Mouse (Mus musculus): ENCODE measurements around the gene Rtf2. TPM values are rescaled to one million over a fixed set of nuclear protein-coding genes. Genes with fewer than 3 reads are reported as not detected.

The Rtf2 gene
- polyA plus RNA-seq, 1 experiment from 2014 or later: 73.6 TPM

DNA sequence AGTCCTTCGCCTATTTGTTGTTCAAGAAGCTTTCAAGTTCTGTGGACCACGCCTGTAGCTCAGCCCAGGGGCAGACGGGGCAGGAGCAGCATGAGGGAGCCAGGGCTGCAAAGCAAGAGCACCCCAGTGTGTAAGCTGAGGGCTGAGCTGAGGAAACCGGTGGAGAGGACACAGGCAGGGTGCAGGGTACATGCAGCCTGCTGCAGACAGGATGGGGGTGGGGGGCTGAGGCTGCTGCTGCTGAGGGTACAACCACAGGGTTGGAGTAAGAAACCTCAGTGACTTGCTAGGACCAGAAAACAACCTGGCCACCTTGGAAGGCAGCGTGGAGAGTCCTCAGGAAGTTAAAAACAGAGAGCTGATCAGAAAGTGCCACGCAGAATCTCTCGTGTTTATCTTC lies 39.9 kb downstream of the Rtf2 start:
- ATAC-seq (ENCODE audit: insufficient read depth) (no peak), DNase-seq (no peak)
- Histone ChIP-seq H3K4me2 (no peak overlapping the region), H3K36me3 (ENCODE audit: insufficient read depth) (no peaks in the 10 kb centered on the region), H3K27me3 (ENCODE audit: insufficient read depth, low read length) (no peaks in the 10 kb centered on the region), H3K4me1 (ENCODE audit: insufficient read depth) (no peaks in the 10 kb centered on the region; the same call in 1 of the 2 replicates), H3K9ac (no peak overlapping the region), H3K9me3 (ENCODE audit: low read depth, low read length) (no peaks in the 10 kb centered on the region), H3K4me3 (ENCODE audit: low read depth, low read length) (no peak overlapping the region), H3K27ac (ENCODE audit: low read depth) (no peak overlapping the region)
- TF ChIP-seq CTCF (IDR thresholded peaks at IDR 0.05; ENCODE audit: low read depth): no peak
- WGBS: 51% methylated on average over 7 of the region's 7 CpGs

DNA sequence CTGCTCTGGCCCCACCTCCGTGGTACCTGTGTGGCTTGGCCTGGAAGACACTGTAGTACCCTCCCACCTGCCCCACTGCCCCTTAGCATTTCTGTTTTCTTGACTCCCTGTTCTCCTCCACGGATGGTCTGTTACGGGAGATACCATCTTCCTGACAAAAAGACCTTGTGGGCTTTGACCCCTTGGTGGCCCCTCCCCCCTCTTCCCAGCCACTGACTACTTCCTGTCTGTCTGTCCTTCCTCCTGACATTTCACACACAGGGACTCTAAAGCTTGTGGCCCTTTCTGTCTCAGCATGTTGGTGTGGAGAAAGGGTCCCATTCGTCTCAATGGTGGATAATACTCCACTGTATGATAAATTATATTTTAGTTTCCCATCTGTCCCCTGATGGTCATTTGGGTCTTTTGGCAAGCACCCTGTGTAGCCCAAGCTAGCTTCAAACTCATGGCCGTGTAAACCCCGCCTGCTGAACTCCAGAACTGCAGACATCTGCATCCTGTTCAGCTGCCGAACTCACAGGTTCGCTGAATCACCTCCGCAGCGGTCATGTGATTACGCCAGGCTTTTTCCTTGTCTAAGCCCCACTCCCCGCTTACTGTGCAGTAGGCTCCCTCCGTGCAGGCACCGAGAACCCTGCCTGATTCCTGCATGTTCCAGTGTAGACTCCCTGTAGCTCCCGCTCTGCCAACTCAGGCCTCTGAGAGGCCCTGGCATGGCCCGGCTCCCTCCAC lies 41.5 kb downstream of the Rtf2 start:
- Histone ChIP-seq H3K4me2 (no peak overlapping the region), H3K9ac (no peak overlapping the region), H3K4me3 (ENCODE audit: low read depth, low read length) (no peak overlapping the region), H3K27me3 (ENCODE audit: insufficient read depth, low read length) (no peaks in the 10 kb centered on the region), H3K36me3 (ENCODE audit: insufficient read depth) (no peaks in the 10 kb centered on the region), H3K4me1 (ENCODE audit: insufficient read depth) (no peaks in the 10 kb centered on the region; the same call in 1 of the 2 replicates), H3K27ac (ENCODE audit: low read depth) (no peak overlapping the region), H3K9me3 (ENCODE audit: low read depth, low read length) (no peaks in the 10 kb centered on the region)
- no peak for TF ChIP-seq CTCF (IDR thresholded peaks at IDR 0.05; ENCODE audit: low read depth)
- ATAC-seq (ENCODE audit: insufficient read depth) (no peak), DNase-seq (no peak)
- WGBS: 77% methylated on average over 16 of the region's 16 CpGs

GRCm38 (mm10) chr2:172483766-172484413 lies 43.5 kb downstream of the Rtf2 start:
- no peak for TF ChIP-seq CTCF (IDR thresholded peaks at IDR 0.05; ENCODE audit: low read depth)
- no peak overlapping the region for H3K27ac ChIP-seq (ENCODE audit: low read depth)
- no peaks in the 10 kb centered on the region for H3K4me1 ChIP-seq (ENCODE audit: insufficient read depth)
- DNase-seq: no peak
- 78% methylated on average over 14 of the region's 14 CpGs for WGBS
- H3K9ac ChIP-seq: no peak overlapping the region
- H3K4me2 ChIP-seq: no peak overlapping the region
- no peaks in the 10 kb centered on the region for H3K27me3 ChIP-seq (ENCODE audit: insufficient read depth, low read length)
- H3K4me3 ChIP-seq (ENCODE audit: low read depth, low read length): no peak overlapping the region
- no peak for ATAC-seq (ENCODE audit: insufficient read depth)
- H3K36me3 ChIP-seq (ENCODE audit: insufficient read depth): no peaks in the 10 kb centered on the region
- no peaks in the 10 kb centered on the region for H3K9me3 ChIP-seq (ENCODE audit: low read depth, low read length)

GRCm38 (mm10) chr2:172484696-172485370 lies 44.5 kb downstream of the Rtf2 start:
- H3K27ac ChIP-seq (ENCODE audit: low read depth): no peak overlapping the region
- H3K9ac ChIP-seq: no peak overlapping the region
- H3K9me3 ChIP-seq (ENCODE audit: low read depth, low read length): no peaks in the 10 kb centered on the region
- no peak overlapping the region for H3K4me3 ChIP-seq (ENCODE audit: low read depth, low read length)
- no peak for TF ChIP-seq CTCF (IDR thresholded peaks at IDR 0.05; ENCODE audit: low read depth)
- ATAC-seq (ENCODE audit: insufficient read depth) (peak; percentile 16; the same call in 1 of the 2 replicates), DNase-seq (peak; percentile 54)
- H3K4me2 ChIP-seq: no peak overlapping the region
- WGBS: 31% methylated on average over 12 of the region's 12 CpGs
- no peaks in the 10 kb centered on the region for H3K27me3 ChIP-seq (ENCODE audit: insufficient read depth, low read length)
- no peaks in the 10 kb centered on the region for H3K4me1 ChIP-seq (ENCODE audit: insufficient read depth)
- no peaks in the 10 kb centered on the region for H3K36me3 ChIP-seq (ENCODE audit: insufficient read depth)

DNA sequence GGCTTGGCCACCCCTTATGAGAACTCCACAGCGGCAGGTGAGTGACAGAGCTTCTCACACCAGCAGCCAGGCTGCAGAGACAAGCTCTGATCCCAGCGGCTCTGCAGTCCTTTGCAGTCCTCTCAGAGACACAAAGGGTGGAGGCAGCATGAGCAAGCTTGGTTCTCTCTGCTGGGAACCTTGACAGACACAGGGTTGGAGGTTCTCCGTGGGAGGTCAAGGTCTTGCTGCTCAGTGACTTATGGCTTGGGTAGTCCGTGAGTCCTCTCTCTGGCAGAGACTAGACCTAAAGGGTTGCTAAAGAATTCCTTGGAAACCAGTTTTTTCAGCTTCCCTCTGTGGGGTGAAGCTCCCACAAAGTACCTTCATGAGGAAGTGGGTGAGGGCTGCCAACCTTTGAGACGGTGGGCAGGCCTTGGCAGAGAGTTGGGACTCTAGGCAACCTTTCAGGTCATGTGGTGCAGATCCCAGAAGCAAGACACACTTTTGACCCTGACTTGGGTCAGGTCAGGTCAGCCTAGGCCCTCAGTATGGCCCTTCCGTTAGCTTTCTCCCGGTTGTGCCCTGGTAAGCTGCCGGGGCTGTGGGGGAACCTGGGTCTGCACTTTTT lies 56.5 kb downstream of the Rtf2 start:
- no peaks in the 10 kb centered on the region for H3K27me3 ChIP-seq (ENCODE audit: insufficient read depth, low read length)
- TF ChIP-seq CTCF (IDR thresholded peaks at IDR 0.05; ENCODE audit: low read depth): no peak
- no peak overlapping the region for H3K27ac ChIP-seq (ENCODE audit: low read depth)
- no peak for ATAC-seq (ENCODE audit: insufficient read depth)
- no peak overlapping the region for H3K9ac ChIP-seq
- DNase-seq: no peak
- H3K4me1 ChIP-seq (ENCODE audit: insufficient read depth): no peaks in the 10 kb centered on the region
- H3K4me3 ChIP-seq (ENCODE audit: low read depth, low read length): no peak overlapping the region
- no peaks in the 10 kb centered on the region for H3K36me3 ChIP-seq (ENCODE audit: insufficient read depth)
- WGBS: 62% methylated on average over 8 of the region's 8 CpGs
- H3K4me2 ChIP-seq: no peak overlapping the region
- no peaks in the 10 kb centered on the region for H3K9me3 ChIP-seq (ENCODE audit: low read depth, low read length)

DNA sequence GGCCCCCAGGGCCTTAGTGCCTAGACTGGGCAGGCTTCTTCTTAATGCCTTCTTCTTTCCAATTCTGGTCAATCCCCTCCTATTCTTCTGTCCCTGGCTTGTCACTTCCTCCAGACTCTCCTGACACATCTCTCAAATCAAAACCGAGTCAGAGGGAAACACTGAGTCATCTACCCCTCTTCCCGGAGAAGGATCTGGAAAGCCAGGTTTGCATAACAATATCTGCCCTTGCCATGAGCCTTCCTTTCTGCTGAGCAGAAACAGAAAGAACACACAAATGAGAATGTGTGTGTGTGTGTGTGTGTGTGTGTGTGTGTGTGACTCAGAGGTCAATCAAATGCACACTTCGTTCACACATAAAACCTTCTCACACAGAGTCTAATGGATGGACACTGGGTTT lies 58.5 kb downstream of the Rtf2 start:
- H3K27me3 ChIP-seq (ENCODE audit: insufficient read depth, low read length): no peaks in the 10 kb centered on the region
- DNase-seq (no peak), ATAC-seq (ENCODE audit: insufficient read depth) (no peak)
- 52% methylated on average over 3 of the region's 3 CpGs for WGBS
- TF ChIP-seq CTCF (IDR thresholded peaks at IDR 0.05; ENCODE audit: low read depth): no peak
- no peaks in the 10 kb centered on the region for H3K36me3 ChIP-seq (ENCODE audit: insufficient read depth)
- H3K4me2 ChIP-seq: no peak overlapping the region
- H3K4me1 ChIP-seq (ENCODE audit: insufficient read depth): no peaks in the 10 kb centered on the region
- no peaks in the 10 kb centered on the region for H3K9me3 ChIP-seq (ENCODE audit: low read depth, low read length)
- no peak overlapping the region for H3K4me3 ChIP-seq (ENCODE audit: low read depth, low read length)
- no peak overlapping the region for H3K27ac ChIP-seq (ENCODE audit: low read depth)
- H3K9ac ChIP-seq: no peak overlapping the region

Data from lung, embryonic 14.5 days (tissue).